Mouse (Mus musculus): ENCODE measurements around the gene Wsb2. TPM values are rescaled to one million over a fixed set of nuclear protein-coding genes. Genes with fewer than 3 reads are reported as not detected.

Gene Wsb2
- polyA plus RNA-seq (2015; fragmentation: Nextera tagmentation; extraction: Ambion mirVana), result 138 and 159 TPM in 2 replicates

- peak within 1 kb of the TSS; percentile 97 for H3K9ac ChIP-seq (replicated peaks)
- 0% methylated on average over 5 of the region's 54 CpGs for WGBS
- peak within 1 kb of the TSS; percentile 93 for H3K4me2 ChIP-seq (replicated peaks)
- no peaks in the 10 kb centered on the region for H3K27me3 ChIP-seq
- peak within 1 kb of the TSS; percentile 83 for H3K4me3 ChIP-seq (replicated peaks)
- H3K27ac ChIP-seq, result peak within 1 kb of the TSS; percentile 90
- H3K36me3 ChIP-seq, result no peaks in the 10 kb centered on the region
- peak; percentile 84 for ATAC-seq
- peaks cover 57% of the 10 kb centered on the region for H3K4me1 ChIP-seq (replicated peaks)
- H3K9me3 ChIP-seq, result no peaks in the 10 kb centered on the region
Measured at GRCm38 (mm10) chr5:117357129-117357477, at the start of gene Wsb2. Gene Wsb2 (plus strand): TSS chr5:117357304.

- Histone ChIP-seq H3K9ac (replicated peaks) (no peak overlapping the region), H3K4me3 (replicated peaks) (no peak overlapping the region), H3K9me3 (peaks cover 4% of the 10 kb centered on the region), H3K36me3 (no peaks in the 10 kb centered on the region), H3K27ac (no peak overlapping the region), H3K27me3 (no peaks in the 10 kb centered on the region), H3K4me1 (replicated peaks) (no peaks in the 10 kb centered on the region; the same call in 1 of the 2 replicates), H3K4me2 (replicated peaks) (no peak overlapping the region)
- ATAC-seq, result no peak
- 40% methylated on average over 11 of the region's 11 CpGs for WGBS
Measured at GRCm38 (mm10) chr5:117307699-117308098, 49.4 kb upstream of the Wsb2 start.

GRCm38 (mm10) chr5:117313420-117313819 lies 43.7 kb upstream of the Wsb2 start:
- ATAC-seq, result no peak
- Histone ChIP-seq H3K9me3 (no peaks in the 10 kb centered on the region), H3K4me1 (replicated peaks) (peaks cover 18% of the 10 kb centered on the region), H3K27ac (no peak overlapping the region), H3K9ac (replicated peaks) (no peak overlapping the region), H3K27me3 (peaks cover 36% of the 10 kb centered on the region), H3K4me3 (replicated peaks) (no peak overlapping the region), H3K4me2 (replicated peaks) (peak overlapping the region; percentile 32), H3K36me3 (no peaks in the 10 kb centered on the region)
- WGBS, result 29% methylated on average over 13 of the region's 14 CpGs

GRCm38 (mm10) chr5:117313909-117314308 lies 43.2 kb upstream of the Wsb2 start:
- 46% methylated on average over 10 of the region's 10 CpGs for WGBS
- H3K9me3 ChIP-seq, result no peaks in the 10 kb centered on the region
- no peak overlapping the region for H3K4me3 ChIP-seq (replicated peaks)
- H3K36me3 ChIP-seq, result no peaks in the 10 kb centered on the region
- no peak overlapping the region for H3K27ac ChIP-seq
- no peak for ATAC-seq
- peak overlapping the region; percentile 32 for H3K4me2 ChIP-seq (replicated peaks)
- H3K9ac ChIP-seq (replicated peaks), result no peak overlapping the region
- peaks cover 36% of the 10 kb centered on the region for H3K27me3 ChIP-seq
- peaks cover 22% of the 10 kb centered on the region for H3K4me1 ChIP-seq (replicated peaks)

- H3K4me3 ChIP-seq (replicated peaks), result no peak overlapping the region
- H3K27ac ChIP-seq, result no peak overlapping the region
- no peak for ATAC-seq
- no peaks in the 10 kb centered on the region for H3K9me3 ChIP-seq
- 15% methylated on average over 9 of the region's 9 CpGs for WGBS
- H3K9ac ChIP-seq (replicated peaks), result no peak overlapping the region
- peak overlapping the region; percentile 20 for H3K4me2 ChIP-seq (replicated peaks)
- H3K4me1 ChIP-seq (replicated peaks), result peaks cover 31% of the 10 kb centered on the region
- peaks cover 36% of the 10 kb centered on the region for H3K27me3 ChIP-seq
- no peaks in the 10 kb centered on the region for H3K36me3 ChIP-seq
Measured at GRCm38 (mm10) chr5:117314587-117315428, 42.3 kb upstream of the Wsb2 start.

GRCm38 (mm10) chr5:117318741-117319629 lies 38.1 kb upstream of the Wsb2 start, which contains the start of gene Vsig10:
Gene Vsig10 (plus strand): TSS chr5:117319083.
- Histone ChIP-seq H3K4me2 (replicated peaks) (peak within 1 kb of the TSS; percentile 100), H3K27me3 (peaks cover 46% of the 10 kb centered on the region), H3K9ac (replicated peaks) (peak within 1 kb of the TSS; percentile 74), H3K36me3 (no peaks in the 10 kb centered on the region), H3K27ac (no peak within 1 kb of the TSS), H3K4me1 (replicated peaks) (peaks cover 30% of the 10 kb centered on the region), H3K4me3 (replicated peaks) (peak within 1 kb of the TSS; percentile 71), H3K9me3 (no peaks in the 10 kb centered on the region)
- WGBS, result under 1% methylated on average over 68 of the region's 81 CpGs
- ATAC-seq, result peak; percentile 87

- Histone ChIP-seq H3K27me3 (peaks cover 17% of the 10 kb centered on the region), H3K9ac (replicated peaks) (no peak overlapping the region), H3K4me3 (replicated peaks) (no peak overlapping the region), H3K36me3 (no peaks in the 10 kb centered on the region), H3K27ac (no peak overlapping the region), H3K4me1 (replicated peaks) (peaks cover 13% of the 10 kb centered on the region; the same call in 1 of the 2 replicates), H3K4me2 (replicated peaks) (no peak overlapping the region), H3K9me3 (no peaks in the 10 kb centered on the region)
- whole genome bisulfite sequencing, result 84% methylated on average over 9 of the region's 9 CpGs
- no peak for ATAC-seq
Measured at GRCm38 (mm10) chr5:117323751-117324150, 33.4 kb upstream of the Wsb2 start.

- no peak overlapping the region for H3K27ac ChIP-seq
- H3K9me3 ChIP-seq, result no peaks in the 10 kb centered on the region
- H3K4me3 ChIP-seq (replicated peaks), result no peak overlapping the region
- H3K4me2 ChIP-seq (replicated peaks), result no peak overlapping the region
- WGBS, result 75% methylated on average over 6 of the region's 6 CpGs
- H3K27me3 ChIP-seq, result 0 out of 2 replicates have a peak, but pooled peaks cover 2% of the 10 kb centered on the region
- no peaks in the 10 kb centered on the region for H3K36me3 ChIP-seq
- H3K4me1 ChIP-seq (replicated peaks), result no peaks in the 10 kb centered on the region
- H3K9ac ChIP-seq (replicated peaks), result no peak overlapping the region
- ATAC-seq, result no peak
Measured at GRCm38 (mm10) chr5:117326408-117326807, 30.7 kb upstream of the Wsb2 start.

- no peaks in the 10 kb centered on the region for H3K27me3 ChIP-seq
- WGBS, result 89% methylated on average over 7 of the region's 7 CpGs
Measured at GRCm38 (mm10) chr5:117330457-117330856, 26.6 kb upstream of the Wsb2 start.

GRCm38 (mm10) chr5:117337999-117338398 lies 19.1 kb upstream of the Wsb2 start:
- 0 out of 2 replicates have a peak, but pooled peaks cover 4% of the 10 kb centered on the region for H3K9me3 ChIP-seq
- H3K36me3 ChIP-seq, result no peaks in the 10 kb centered on the region
- 90% methylated on average over 10 of the region's 10 CpGs for WGBS
- no peak for ATAC-seq
- H3K4me3 ChIP-seq (replicated peaks), result no peak overlapping the region
- H3K27me3 ChIP-seq, result no peaks in the 10 kb centered on the region
- no peak overlapping the region for H3K4me2 ChIP-seq (replicated peaks)
- H3K4me1 ChIP-seq (replicated peaks), result no peaks in the 10 kb centered on the region
- no peak overlapping the region for H3K9ac ChIP-seq (replicated peaks)
- no peak overlapping the region for H3K27ac ChIP-seq

More at GRCm38 (mm10) chr5:117330457-117330856, 26.6 kb upstream of the Wsb2 start:
- Histone ChIP-seq H3K27ac (no peak overlapping the region), H3K4me1 (replicated peaks) (no peaks in the 10 kb centered on the region), H3K4me2 (replicated peaks) (no peak overlapping the region), H3K4me3 (replicated peaks) (no peak overlapping the region), H3K9me3 (no peaks in the 10 kb centered on the region), H3K36me3 (no peaks in the 10 kb centered on the region), H3K9ac (replicated peaks) (no peak overlapping the region)
- ATAC-seq, result no peak

- WGBS, result 89% methylated on average over 8 of the region's 8 CpGs
- no peak for ATAC-seq
- Histone ChIP-seq H3K36me3 (no peaks in the 10 kb centered on the region), H3K4me2 (replicated peaks) (no peak overlapping the region), H3K27ac (no peak overlapping the region), H3K9ac (replicated peaks) (no peak overlapping the region), H3K27me3 (no peaks in the 10 kb centered on the region), H3K4me3 (replicated peaks) (no peak overlapping the region), H3K9me3 (0 out of 2 replicates have a peak, but pooled peaks cover 4% of the 10 kb centered on the region), H3K4me1 (replicated peaks) (no peaks in the 10 kb centered on the region)
Measured at GRCm38 (mm10) chr5:117338503-117338902, 18.6 kb upstream of the Wsb2 start.

- Histone ChIP-seq H3K4me2 (replicated peaks) (no peak overlapping the region), H3K4me1 (replicated peaks) (no peaks in the 10 kb centered on the region), H3K4me3 (replicated peaks) (no peak overlapping the region), H3K9ac (replicated peaks) (no peak overlapping the region), H3K9me3 (0 out of 2 replicates have a peak, but pooled peaks cover 4% of the 10 kb centered on the region), H3K27ac (no peak overlapping the region), H3K27me3 (no peaks in the 10 kb centered on the region), H3K36me3 (no peaks in the 10 kb centered on the region)
- ATAC-seq, result no peak
- 84% methylated on average over 6 of the region's 6 CpGs for WGBS
Measured at GRCm38 (mm10) chr5:117340081-117340480, 17.0 kb upstream of the Wsb2 start.

Measured in midbrain, embryonic 13.5 days (tissue).